Mouse (Mus musculus) testis, postnatal 10 days (tissue): Measurements from ENCODE around the gene Rgs9.

ENCODE experiments used
- DNase-seq: peaks from one replicate; pipeline ENCODE4 v3.0.0; 2021; ENCODE audit warnings: low spot score

Gene Rgs9

DNA sequence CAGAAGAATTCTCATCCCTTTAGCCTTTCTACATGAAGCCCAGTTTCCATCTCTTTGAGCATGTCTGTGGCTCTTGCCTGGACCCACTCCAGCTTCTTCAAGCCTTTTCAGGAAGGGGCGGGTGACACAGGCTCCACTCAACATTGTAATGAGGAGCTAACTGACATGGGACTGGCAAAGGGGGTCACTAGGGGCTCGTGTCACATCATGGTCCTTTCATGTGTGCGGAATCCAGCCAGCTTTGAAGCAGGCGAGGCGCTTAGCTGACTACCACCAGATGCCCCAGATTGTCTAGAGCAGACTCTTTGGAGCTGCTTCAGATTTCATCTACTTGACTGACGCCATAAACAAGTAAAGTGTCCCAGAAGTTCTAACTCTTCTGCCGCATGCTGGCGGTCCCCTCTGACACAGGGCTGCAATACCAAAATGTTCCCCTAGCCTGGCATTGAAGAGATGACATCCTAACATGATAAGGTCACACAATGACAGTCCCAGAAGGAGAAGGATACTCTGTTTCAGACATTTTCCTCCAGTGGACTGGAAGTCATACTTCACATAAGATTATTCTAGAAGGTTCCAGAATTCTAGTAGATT is 122.5 kb downstream of the Rgs9 start:
- no peak for DNase-seq
